Mouse (Mus musculus) myocyte (in vitro differentiated cells): ENCODE measurements around the gene Mrpl35. TPM values are rescaled to one million over a fixed set of nuclear protein-coding genes. Genes with fewer than 3 reads are reported as not detected.

Experiments used
- H3K27me3 ChIP-seq: one replicate; pipeline ENCODE4 v1.6.1; 2011; ENCODE audit not compliant: control insufficient read depth, insufficient read depth, insufficient read length
- H3K36me3 ChIP-seq: one replicate; pipeline ENCODE4 v1.6.1; 2011; ENCODE audit not compliant: control insufficient read depth, insufficient read depth
- H3K4me2 ChIP-seq: one replicate; pipeline ENCODE4 v1.6.1; 2011; ENCODE audit warnings: low read depth, control low read depth
- H3K4me3 ChIP-seq: one replicate; pipeline ENCODE4 v1.5.1; 2011; ENCODE audit warnings: mild to moderate bottlenecking, control low read depth, moderate library complexity
- H3K79me2 ChIP-seq: one replicate; pipeline ENCODE4 v1.6.1; 2011; ENCODE audit not compliant: control insufficient read depth, insufficient read depth
- H3ac ChIP-seq: one replicate; pipeline ENCODE4 v1.6.1; 2011; ENCODE audit not compliant: control insufficient read depth, insufficient read length
- CEBPB ChIP-seq: IDR thresholded peaks from 2 replicates; pipeline ENCODE4 v1.6.1; 2011; ENCODE audit warnings: mild to moderate bottlenecking, moderate library complexity; ENCODE audit not compliant: poor library complexity, insufficient read depth, severe bottlenecking
- E2F4 ChIP-seq: IDR thresholded peaks from one replicate; pipeline ENCODE4 v1.6.1; 2011; ENCODE audit warnings: mild to moderate bottlenecking, control low read depth, moderate library complexity; ENCODE audit not compliant: insufficient read depth
- MAX ChIP-seq: IDR thresholded peaks from one replicate; pipeline ENCODE4 v1.6.1; 2011; ENCODE audit warnings: low read depth, mild to moderate bottlenecking, control low read depth
- MYOD1 ChIP-seq, 3 experiments: IDR thresholded peaks; one replicate each; pipeline ENCODE4 v1.6.1; 2011; ENCODE audit warnings: control low read depth in 2 of 3, low read depth in 2 of 3, mild to moderate bottlenecking in 2 of 3, moderate library complexity in 1 of 3; ENCODE audit not compliant: insufficient read length in 2 of 3, control insufficient read depth in 1 of 3
- MYOG ChIP-seq, 3 experiments: IDR thresholded peaks; one replicate each; pipeline ENCODE4 v1.6.1; 2011; ENCODE audit warnings: control low read depth in 2 of 3, low read depth in 2 of 3, mild to moderate bottlenecking in 2 of 3; ENCODE audit not compliant: insufficient read length in 2 of 3, control insufficient read depth in 1 of 3, insufficient read depth in 1 of 3
- POLR2A ChIP-seq: IDR thresholded peaks from one replicate; pipeline ENCODE4 v1.6.1; 2011; ENCODE audit warnings: low read depth, mild to moderate bottlenecking, control low read depth, moderate library complexity; ENCODE audit not compliant: insufficient read length
- POLR2AphosphoS2 ChIP-seq: IDR thresholded peaks from one replicate; pipeline ENCODE4 v1.6.1; 2011; ENCODE audit warnings: low read depth, control low read depth; ENCODE audit not compliant: insufficient read length
- REST ChIP-seq: IDR thresholded peaks from one replicate; pipeline ENCODE4 v1.6.1; 2011; ENCODE audit warnings: mild to moderate bottlenecking, control low read depth, moderate library complexity; ENCODE audit not compliant: insufficient read depth, insufficient read length
- SRF ChIP-seq: IDR thresholded peaks from one replicate; pipeline ENCODE4 v1.6.1; 2011; ENCODE audit warnings: low read depth; ENCODE audit not compliant: control insufficient read depth, insufficient read length
- TCF12 ChIP-seq: IDR thresholded peaks from one replicate; pipeline ENCODE4 v1.6.1; 2011; ENCODE audit warnings: mild to moderate bottlenecking, control low read depth; ENCODE audit not compliant: poor library complexity, insufficient read depth, severe bottlenecking
- TCF3 ChIP-seq: IDR thresholded peaks from one replicate; pipeline ENCODE4 v1.6.1; 2011; ENCODE audit warnings: low read depth, control low read depth; ENCODE audit not compliant: insufficient read length
- USF1 ChIP-seq: IDR thresholded peaks from one replicate; pipeline ENCODE4 v1.6.1; 2011; ENCODE audit warnings: low read depth, mild to moderate bottlenecking, control low read depth, moderate library complexity
- polyA plus RNA-seq: library from polyadenylated mRNA; unstranded; fragments of >200 nt; fragmentation: generic; extraction: Trizol; gene quantifications from one replicate; pipeline ENCODE4 v1.2.1, GENCODE M21; 2012; ENCODE audit warnings: missing spikeins

Gene Mrpl35
- polyA plus RNA-seq, 1 experiment = 17.4 TPM

DNA sequence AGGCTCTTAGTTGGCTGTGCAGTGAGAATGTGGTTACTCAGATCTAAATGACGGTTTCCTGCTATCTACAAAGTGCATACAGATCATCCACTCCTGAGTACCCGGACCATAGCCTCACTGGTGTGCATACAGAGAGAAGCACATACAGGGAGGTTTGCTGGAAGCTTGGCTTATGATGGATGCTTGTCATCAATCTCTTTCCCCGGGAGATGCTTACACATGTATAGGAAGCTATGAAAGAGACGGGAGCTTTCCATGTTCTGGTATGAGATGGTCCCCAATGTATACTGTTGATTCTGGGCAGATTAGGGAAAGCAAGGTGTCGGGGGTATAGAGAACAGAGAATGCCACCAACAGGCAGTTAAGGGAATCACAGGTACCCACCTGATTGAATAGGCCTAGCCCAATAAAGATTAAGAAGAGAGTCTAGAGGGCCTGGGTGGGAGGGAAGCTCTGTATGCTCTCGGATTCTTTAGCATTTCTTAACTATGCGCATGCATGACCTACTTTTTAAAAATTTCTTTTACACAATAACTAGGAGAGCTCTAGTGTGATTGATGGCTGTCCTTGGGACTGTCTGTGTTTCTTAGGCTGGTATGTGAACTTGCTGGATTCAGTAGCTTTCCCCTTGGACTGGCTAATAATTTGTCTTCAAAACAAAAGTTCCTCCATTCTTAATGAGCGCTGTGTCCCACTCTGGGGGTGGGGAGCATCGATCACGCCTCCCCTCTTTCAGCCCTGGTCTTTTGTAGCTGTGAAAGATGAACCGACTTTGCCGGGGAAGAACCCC lies 56.7 kb downstream of the Mrpl35 start:
- TF ChIP-seq CEBPB = no peak
- no peak for TF ChIP-seq TCF12
- TF ChIP-seq USF1 = no peak
- TF ChIP-seq E2F4 = no peak
- no peak for TF ChIP-seq REST
- no peak for TF ChIP-seq POLR2AphosphoS2
- no peak for TF ChIP-seq MYOG (IDR thresholded peaks at IDR 0.05; ENCODE audit: control insufficient read depth in 1 of 3, insufficient read depth in 1 of 3, insufficient read length in 2 of 3, low read depth in 2 of 3)
- no peak for TF ChIP-seq POLR2A
- no peak for TF ChIP-seq MYOD1 (IDR thresholded peaks at IDR 0.05; ENCODE audit: control insufficient read depth in 1 of 3, insufficient read length in 2 of 3, low read depth in 2 of 3)
- TF ChIP-seq SRF = no peak
- no peak for TF ChIP-seq TCF3
- TF ChIP-seq MAX = no peak
- Histone ChIP-seq H3ac (no peak overlapping the region), H3K36me3 (no peaks in the 10 kb centered on the region), H3K27me3 (no peaks in the 10 kb centered on the region), H3K79me2 (no peaks in the 10 kb centered on the region), H3K4me2 (no peak overlapping the region), H3K4me3 (no peak overlapping the region)

DNA sequence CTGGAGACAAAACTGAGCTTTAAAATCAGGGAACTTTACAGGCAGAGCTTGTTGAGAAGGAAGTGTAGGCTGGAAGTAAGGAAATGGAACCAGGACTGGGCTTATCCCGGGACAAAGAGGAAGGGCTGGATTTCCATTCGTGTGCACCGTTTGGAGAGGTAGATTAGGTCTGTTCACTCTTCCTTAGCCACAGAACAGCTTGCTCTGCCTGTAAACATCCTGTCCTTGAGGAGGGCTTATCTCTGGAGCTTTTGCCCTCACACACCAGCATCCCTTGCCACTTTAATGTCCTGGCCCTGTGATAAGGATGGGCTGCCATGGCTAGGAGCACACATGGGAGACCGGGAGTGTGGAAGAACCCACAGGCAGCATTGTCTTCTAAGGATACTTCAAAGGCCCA lies 59.0 kb downstream of the Mrpl35 start:
- Histone ChIP-seq H3ac (no peak overlapping the region), H3K79me2 (no peaks in the 10 kb centered on the region), H3K36me3 (no peaks in the 10 kb centered on the region), H3K4me2 (no peak overlapping the region), H3K4me3 (no peak overlapping the region), H3K27me3 (no peaks in the 10 kb centered on the region)
- TF ChIP-seq MYOD1 (IDR thresholded peaks at IDR 0.05; ENCODE audit: control insufficient read depth in 1 of 3, insufficient read length in 2 of 3, low read depth in 2 of 3) (no peak), REST (no peak), E2F4 (no peak), MAX (no peak), CEBPB (no peak), POLR2A (no peak), TCF12 (no peak), TCF3 (no peak), MYOG (IDR thresholded peaks at IDR 0.05; ENCODE audit: control insufficient read depth in 1 of 3, insufficient read depth in 1 of 3, insufficient read length in 2 of 3, low read depth in 2 of 3) (no peak), USF1 (no peak), SRF (no peak)

Other genes starting within 250 kb of the Mrpl35 start
- 11.5 TPM for gene Kdm3a, start 194.0 kb downstream of the Mrpl35 start, polyA plus RNA-seq
- 1.1 TPM for gene Reep1, start 119.4 kb downstream of the Mrpl35 start, polyA plus RNA-seq
- gene Immt, start 4.4 kb upstream of the Mrpl35 start, polyA plus RNA-seq = 128 TPM
- gene Ptcd3, start 81.8 kb upstream of the Mrpl35 start, polyA plus RNA-seq = 20.3 TPM
- 32.8 TPM for gene Polr1a, start 82.1 kb upstream of the Mrpl35 start, polyA plus RNA-seq